Mouse (Mus musculus) forebrain, embryonic 10.5 days (tissue): Measurements from ENCODE around the gene Pten. TPM values are rescaled to one million over a fixed set of nuclear protein-coding genes. Genes with fewer than 3 reads are reported as not detected.
A peak's percentile ranks its signal among the peaks of the same experiment; 100 is the strongest.

ENCODE experiments used
- DNase-seq: peaks from one replicate; pipeline ENCODE4 v3.0.0-alpha.2; 2017; ENCODE audit warnings: low spot score; ENCODE audit errors: extremely low spot score
- H3K27ac ChIP-seq: fragments of 300-500 bp; sonication (generic); 2 replicates; pipeline ENCODE4 v1.5.1; 2016; ENCODE audit warnings: mild to moderate bottlenecking
- H3K27me3 ChIP-seq: fragments of 300-500 bp; sonication (generic); 2 replicates; pipeline ENCODE4 v1.6.1; 2016; ENCODE audit warnings: mild to moderate bottlenecking; ENCODE audit not compliant: poor library complexity, severe bottlenecking
- H3K36me3 ChIP-seq: fragments of 300-500 bp; sonication (generic); replicated peaks from 2 replicates; pipeline ENCODE4 v1.6.1; 2016; ENCODE audit warnings: mild to moderate bottlenecking, moderate library complexity
- H3K4me1 ChIP-seq: fragments of 300-500 bp; sonication (generic); 2 replicates; pipeline ENCODE4 v1.6.1; 2016
- H3K4me3 ChIP-seq: fragments of 300-500 bp; sonication (generic); 2 replicates; pipeline ENCODE4 v1.5.1; 2016; ENCODE audit warnings: mild to moderate bottlenecking, moderate library complexity
- H3K9me3 ChIP-seq: fragments of 300-500 bp; sonication (generic); 2 replicates; pipeline ENCODE4 v1.6.1; 2016; ENCODE audit warnings: mild to moderate bottlenecking, moderate library complexity
- WGBS: fragments of 180-500 bp; shearing (Covaris S2); methylation state at CpG from one replicate; pipeline ENCODE4 v1.1.7; 2016; 5-methylcytosine and 5-hydroxymethylcytosine counted together
- polyA plus RNA-seq: library from polyadenylated mRNA; unstranded; fragments of >200 nt; fragmentation: Nextera tagmentation; extraction: Ambion mirVana; gene quantifications from 2 replicates; pipeline ENCODE4 v1.2.1, GENCODE M21; 2016

The Pten gene
- polyA plus RNA-seq, 1 experiment from 2014 or later = 8.7 TPM

DNA sequence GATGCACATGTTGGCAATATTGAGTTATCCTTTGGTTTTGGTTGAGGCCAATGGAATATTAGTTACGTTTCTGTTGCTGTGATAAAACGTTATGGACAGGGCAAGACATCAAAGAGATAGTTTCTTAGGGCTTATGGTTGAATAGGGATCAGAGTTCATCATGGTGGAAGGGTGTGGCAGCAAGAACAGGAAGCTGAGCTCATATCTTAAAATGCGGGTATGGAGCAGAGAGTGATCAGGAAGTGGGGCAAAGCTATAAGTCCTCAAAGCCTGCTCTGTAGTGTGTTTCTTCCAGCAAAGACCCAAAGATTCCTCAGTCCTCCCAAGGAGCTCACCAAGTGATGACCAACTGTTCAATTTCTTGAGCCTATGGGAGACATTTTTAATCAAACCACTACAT, 90.7 kb downstream of the Pten start:
- H3K4me3 ChIP-seq = no peak overlapping the region
- peaks cover 6% of the 10 kb centered on the region; the same call in 1 of the 2 replicates for H3K4me1 ChIP-seq
- H3K27ac ChIP-seq = no peak overlapping the region
- no peaks in the 10 kb centered on the region for H3K36me3 ChIP-seq
- WGBS = 87% methylated on average over 3 of the region's 3 CpGs
- no peaks in the 10 kb centered on the region for H3K9me3 ChIP-seq
- no peaks in the 10 kb centered on the region for H3K27me3 ChIP-seq
- DNase-seq = no peak

DNA sequence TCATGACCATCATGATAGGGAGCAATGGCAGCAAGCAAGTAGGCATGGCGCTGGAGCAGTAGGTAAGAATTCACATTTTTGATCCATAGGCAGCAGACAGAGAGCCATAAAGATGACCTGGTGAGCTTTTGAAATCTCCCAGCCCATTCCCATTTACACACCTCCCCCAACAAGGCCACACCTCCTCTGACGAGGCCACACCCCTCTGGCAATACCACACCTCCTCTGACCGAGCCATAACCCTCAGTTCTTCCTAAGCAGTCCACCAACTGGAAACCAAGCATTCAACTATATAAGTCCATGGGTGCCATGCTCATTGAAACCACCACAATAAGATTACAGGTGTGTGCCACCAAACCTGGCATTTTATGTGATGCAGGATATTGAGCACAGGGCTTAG, 95.0 kb downstream of the Pten start:
- Histone ChIP-seq H3K27ac (no peak overlapping the region), H3K36me3 (no peaks in the 10 kb centered on the region), H3K27me3 (no peaks in the 10 kb centered on the region), H3K4me3 (no peak overlapping the region), H3K9me3 (no peaks in the 10 kb centered on the region), H3K4me1 (peaks cover 6% of the 10 kb centered on the region; the same call in 1 of the 2 replicates)
- 79% methylated on average over 3 of the region's 3 CpGs for WGBS
- no peak for DNase-seq

DNA sequence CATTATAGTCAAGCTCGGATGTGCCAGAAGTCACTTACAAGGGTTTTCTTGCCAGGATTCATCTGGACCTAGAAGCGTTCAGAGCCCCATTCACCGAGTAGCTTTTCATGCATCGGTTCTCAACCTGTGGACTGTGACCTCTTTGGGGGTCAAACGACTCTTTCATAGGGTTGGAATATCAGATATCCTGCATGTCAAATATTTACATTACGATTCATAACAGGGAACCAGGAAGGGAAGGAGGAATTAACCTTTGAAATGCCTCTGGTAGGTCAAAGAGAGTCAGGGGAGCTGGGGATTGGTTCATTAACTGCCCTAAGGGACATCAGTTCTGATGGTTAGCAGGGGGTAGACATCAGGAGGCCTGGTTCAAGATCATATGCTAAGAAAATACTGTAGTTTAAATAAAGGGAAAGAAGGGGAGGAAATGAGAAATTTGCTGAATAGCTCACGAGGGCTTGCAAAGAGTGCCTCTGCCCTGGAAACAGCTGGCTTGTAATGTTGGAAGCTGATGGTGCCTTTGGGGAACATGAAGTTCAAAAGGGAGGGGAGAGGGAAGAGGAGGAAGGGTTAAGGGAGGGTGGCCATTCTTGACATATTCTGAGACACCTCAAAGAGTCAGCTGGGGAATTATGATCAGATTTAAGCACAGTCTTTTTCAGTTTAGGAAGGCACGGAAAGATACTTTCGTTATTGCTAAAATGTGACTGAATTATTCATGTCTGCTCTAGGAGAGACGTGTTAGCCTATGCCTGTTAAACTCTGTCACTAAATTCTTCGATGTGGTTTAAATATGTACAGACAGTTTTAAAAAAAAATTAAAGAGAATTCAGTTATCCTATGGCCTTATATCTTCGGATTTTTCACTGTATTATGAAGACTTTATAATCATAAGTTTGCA, 104.6 kb downstream of the Pten start:
- no peak overlapping the region for H3K4me3 ChIP-seq
- DNase-seq = no peak
- no peaks in the 10 kb centered on the region for H3K36me3 ChIP-seq
- peaks cover 12% of the 10 kb centered on the region for H3K4me1 ChIP-seq
- WGBS = 81% methylated on average over 12 of the region's 12 CpGs
- peaks cover 12% of the 10 kb centered on the region for H3K27me3 ChIP-seq
- no peaks in the 10 kb centered on the region for H3K9me3 ChIP-seq
- H3K27ac ChIP-seq = no peak overlapping the region

DNA sequence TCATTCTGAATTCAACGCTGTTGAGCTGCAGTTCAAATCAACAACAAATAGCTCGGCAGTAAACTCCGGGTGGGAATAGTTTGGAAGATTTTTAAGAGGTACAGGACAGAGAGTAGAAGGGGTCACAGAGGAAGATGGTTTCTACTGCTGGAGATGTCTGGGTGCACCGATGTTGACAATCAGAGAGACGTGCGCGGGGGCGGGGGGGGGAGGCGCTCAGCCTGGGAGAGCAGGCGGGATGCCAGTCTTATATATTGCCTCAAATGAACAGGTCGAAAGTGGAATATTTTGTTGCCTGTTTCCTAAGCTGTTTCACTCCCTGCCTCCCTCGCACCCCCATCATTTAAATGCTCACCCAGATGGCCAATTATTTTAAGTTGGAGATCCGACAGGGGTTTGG, 109.5 kb downstream of the Pten start:
- no peaks in the 10 kb centered on the region for H3K9me3 ChIP-seq
- H3K36me3 ChIP-seq = no peaks in the 10 kb centered on the region
- 3% methylated on average over 13 of the region's 13 CpGs for WGBS
- peaks cover 28% of the 10 kb centered on the region for H3K27me3 ChIP-seq
- 0 out of 2 replicates have a peak overlapping the region, but pooled peaks have one; percentile 44 for H3K27ac ChIP-seq
- peaks cover 21% of the 10 kb centered on the region for H3K4me1 ChIP-seq
- DNase-seq = no peak
- H3K4me3 ChIP-seq = peak overlapping the region; percentile 46

DNA sequence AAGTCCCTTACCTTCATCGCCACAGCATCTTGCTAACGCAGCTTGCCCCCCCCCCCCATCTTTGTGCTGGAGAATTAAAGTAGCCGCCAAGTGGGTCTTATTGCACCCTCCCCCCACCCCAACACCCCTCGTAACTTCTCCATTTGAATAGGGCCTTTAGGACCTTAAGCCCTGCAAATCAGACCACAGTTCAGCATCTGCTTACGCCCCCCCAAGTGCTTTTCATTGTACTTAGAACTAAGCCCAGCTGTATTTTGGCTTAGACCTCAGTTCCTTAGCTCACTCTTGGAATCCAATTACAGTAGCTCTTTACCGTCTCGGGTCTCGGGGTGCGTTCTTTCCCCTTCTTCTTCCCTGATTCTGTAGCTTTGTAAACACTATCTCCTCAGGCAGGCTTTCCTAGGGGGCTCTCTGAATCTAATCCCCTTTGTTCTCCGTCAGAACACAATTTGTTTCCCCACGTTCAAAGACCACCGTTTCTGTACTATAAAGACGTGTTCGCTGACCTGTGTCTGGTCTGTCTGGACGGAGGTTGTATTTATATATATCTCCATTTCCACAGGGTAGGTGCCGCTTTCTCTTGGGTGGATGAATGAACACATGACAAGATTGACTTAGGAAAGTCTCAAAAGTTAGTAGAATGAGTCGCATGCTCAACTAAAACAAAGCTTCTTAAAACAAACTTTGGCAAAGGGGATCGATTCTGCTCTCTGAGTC, 110.0 kb downstream of the Pten start:
- no peaks in the 10 kb centered on the region for H3K36me3 ChIP-seq
- WGBS = 2% methylated on average over 18 of the region's 18 CpGs
- peak overlapping the region; percentile 46 for H3K4me3 ChIP-seq
- DNase-seq = peak; percentile 21
- no peaks in the 10 kb centered on the region for H3K9me3 ChIP-seq
- peaks cover 28% of the 10 kb centered on the region for H3K27me3 ChIP-seq
- peak overlapping the region; percentile 44; the same call in 1 of the 2 replicates for H3K27ac ChIP-seq
- peaks cover 21% of the 10 kb centered on the region for H3K4me1 ChIP-seq

DNA sequence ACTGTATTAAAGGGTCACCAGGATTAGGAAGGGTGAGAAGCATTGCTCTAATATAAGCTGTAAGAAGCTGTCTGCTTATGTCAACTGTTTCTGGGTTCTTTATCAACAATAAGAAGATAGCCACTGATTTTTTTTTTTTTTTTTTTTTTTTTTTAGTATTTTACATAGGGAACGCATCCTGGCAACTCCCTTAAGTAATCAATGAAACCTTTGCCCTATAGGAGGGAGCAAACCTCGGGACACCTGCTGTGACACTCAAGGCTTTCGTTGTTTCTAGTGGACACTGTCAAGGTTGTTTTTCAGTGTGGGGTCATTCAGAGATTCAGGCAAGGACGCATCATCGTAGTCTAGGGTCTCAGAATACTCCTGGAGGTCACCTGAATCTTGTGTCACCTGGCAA, 111.3 kb downstream of the Pten start:
- H3K27ac ChIP-seq = no peak overlapping the region
- peaks cover 28% of the 10 kb centered on the region for H3K27me3 ChIP-seq
- H3K4me3 ChIP-seq = no peak overlapping the region
- no peaks in the 10 kb centered on the region for H3K36me3 ChIP-seq
- DNase-seq = no peak
- 44% methylated on average over 5 of the region's 5 CpGs for WGBS
- peaks cover 17% of the 10 kb centered on the region for H3K4me1 ChIP-seq
- no peaks in the 10 kb centered on the region for H3K9me3 ChIP-seq

DNA sequence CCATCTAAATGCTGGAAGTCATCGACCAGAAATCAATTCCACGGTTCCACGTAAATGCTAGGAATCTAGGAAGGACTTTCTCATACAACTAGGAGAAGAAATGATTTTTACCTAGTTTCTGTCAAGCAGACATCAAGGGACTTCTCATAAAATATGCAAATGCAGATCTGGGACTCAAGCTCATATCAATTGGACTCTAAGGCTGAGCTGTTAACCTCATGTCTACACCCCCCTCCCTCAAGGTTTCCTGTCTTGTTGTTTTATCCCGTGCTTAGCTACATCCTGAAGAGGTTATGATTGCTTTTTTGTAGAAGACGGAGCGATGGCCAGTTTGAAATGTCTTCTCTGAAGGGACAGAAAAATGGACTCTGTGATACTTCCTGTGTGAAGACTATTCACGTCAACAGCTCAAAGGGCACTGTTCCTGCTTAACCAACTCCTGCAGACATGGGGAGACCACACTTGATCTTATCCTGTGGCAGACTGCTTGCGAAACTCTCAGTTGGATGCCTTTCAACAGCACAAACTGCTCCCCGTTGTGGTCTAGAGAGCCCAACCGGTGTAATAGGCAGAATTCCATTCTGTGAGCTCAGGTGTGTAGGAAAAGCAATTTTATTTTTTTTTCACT, 111.9 kb downstream of the Pten start:
- Histone ChIP-seq H3K27me3 (peaks cover 28% of the 10 kb centered on the region), H3K27ac (no peak overlapping the region), H3K4me1 (peaks cover 21% of the 10 kb centered on the region), H3K9me3 (no peaks in the 10 kb centered on the region), H3K4me3 (no peak overlapping the region), H3K36me3 (no peaks in the 10 kb centered on the region)
- DNase-seq = no peak
- 39% methylated on average over 10 of the region's 10 CpGs for WGBS

DNA sequence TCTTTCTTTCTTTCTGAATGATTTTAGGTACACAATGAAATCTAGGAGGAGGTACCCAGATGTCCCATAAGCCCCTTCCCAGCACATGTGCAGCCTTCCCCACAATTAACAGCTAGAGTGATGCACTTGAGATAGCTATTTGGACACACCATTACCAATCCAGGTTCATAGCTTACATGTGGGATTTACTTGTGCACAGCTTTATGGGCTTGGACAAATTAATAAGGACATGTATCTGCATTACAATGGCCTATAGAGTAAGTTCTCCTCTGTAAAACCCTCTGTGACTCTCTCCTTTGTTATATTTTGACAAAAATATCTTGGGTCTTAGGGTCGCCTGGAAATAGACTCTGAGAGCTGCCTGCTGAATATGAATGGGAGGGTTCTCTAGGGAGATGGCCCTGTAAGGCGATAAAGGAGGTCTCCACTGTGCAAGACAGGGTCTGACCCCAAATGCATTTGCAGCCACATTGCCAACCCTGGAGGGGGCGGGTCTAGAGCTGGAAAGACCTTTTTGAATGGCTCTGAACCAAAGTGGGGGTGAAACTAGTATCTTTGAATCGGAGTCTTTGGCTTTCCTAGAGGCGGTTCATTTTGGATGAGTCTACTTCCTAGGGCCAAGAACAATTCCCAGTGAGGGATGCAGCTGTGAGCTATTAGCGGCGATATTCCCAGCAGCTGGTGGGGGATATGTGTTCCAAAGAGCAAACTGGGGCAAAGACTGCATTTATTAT, 116.8 kb downstream of the Pten start:
- Histone ChIP-seq H3K4me3 (no peak overlapping the region), H3K4me1 (peaks cover 9% of the 10 kb centered on the region), H3K9me3 (no peaks in the 10 kb centered on the region), H3K27ac (no peak overlapping the region), H3K27me3 (peaks cover 2% of the 10 kb centered on the region; the same call in 1 of the 2 replicates), H3K36me3 (no peaks in the 10 kb centered on the region)
- 51% methylated on average over 7 of the region's 7 CpGs for WGBS
- DNase-seq = no peak

Other genes with a start within 250 kb of the Pten start
- 1.4 and 2.5 TPM in 2 replicates for gene Papss2, start 161.7 kb upstream of the Pten start, polyA plus RNA-seq
- 79.9 and 81.1 TPM in 2 replicates for gene Atad1, start 17.7 kb upstream of the Pten start, polyA plus RNA-seq